Comparison of ENCODE assay signal across 17 mouse cellular contexts in the genomic region with DNA sequence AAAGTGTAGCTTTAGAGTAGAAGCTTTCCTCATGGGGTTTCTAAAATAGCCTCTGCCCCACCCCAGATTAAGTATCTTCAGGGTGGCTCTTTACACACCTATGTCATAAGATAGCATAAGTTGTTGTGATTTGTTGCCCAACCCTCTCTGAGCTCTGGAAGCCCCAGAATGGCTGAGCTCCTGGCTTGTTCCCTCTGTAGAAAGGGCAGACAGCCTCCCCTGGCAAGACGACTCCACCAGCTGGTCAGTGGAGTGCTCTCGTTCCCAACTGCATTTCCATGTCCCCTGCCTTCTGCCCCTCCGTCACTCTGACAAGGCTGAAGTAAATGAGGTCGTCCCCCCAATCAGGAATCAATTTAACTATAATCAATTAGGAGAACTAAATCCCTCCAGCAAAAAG.
"Had no signal": no experiment of that assay in that cellular context is flagged by ENCODE, and none has a peak within 500 bp of the region (broad histone marks: within the 10 kb centered on the region; RNA-seq: fewer than 3 reads in every experiment).

No protein-coding gene starts in this region.

- H3K4me2 ChIP-seq: limb, embryonic 15.5 days; liver, embryonic 12.5 days; lung, embryonic 15.5 days; midbrain, embryonic 12.5 days; neural tube, embryonic 13.5 days; stomach, embryonic 15.5 days had no signal

- H3K36me3 ChIP-seq: lung, embryonic 15.5 days; midbrain, embryonic 12.5 days; neural tube, embryonic 13.5 days; stomach, embryonic 15.5 days had no signal

- H3K4me1 ChIP-seq: liver, embryonic 12.5 days; lung, embryonic 15.5 days; megakaryocyte, embryonic 14.5 days; stomach, embryonic 15.5 days had no signal

- H3K4me3 ChIP-seq: limb, embryonic 15.5 days; liver, embryonic 12.5 days; lung, embryonic 15.5 days; megakaryocyte, embryonic 14.5 days; midbrain, embryonic 12.5 days; neural tube, embryonic 13.5 days; stomach, embryonic 15.5 days had no signal

- H3K27ac ChIP-seq: kidney, postnatal 0 days; limb, embryonic 15.5 days; liver, embryonic 12.5 days; lung, embryonic 15.5 days; macrophage; midbrain, embryonic 12.5 days; neural tube, embryonic 13.5 days; stomach, embryonic 15.5 days had no signal

- DNase-seq: kidney, postnatal 36 days; layer of hippocampus, adult 9-11 months; layer of hippocampus, postnatal 36 days; lung, postnatal 14 days; retina, postnatal 1 day; right cerebral cortex, postnatal 4 days; thymus, postnatal 4 days had no signal

- H3K9me3 ChIP-seq: limb, embryonic 15.5 days; liver, embryonic 12.5 days; lung, embryonic 15.5 days; megakaryocyte, embryonic 14.5 days; midbrain, embryonic 12.5 days; neural tube, embryonic 13.5 days; stomach, embryonic 15.5 days had no signal

- H3K9ac ChIP-seq: limb, embryonic 15.5 days; liver, embryonic 12.5 days; lung, embryonic 15.5 days; midbrain, embryonic 12.5 days; neural tube, embryonic 13.5 days; stomach, embryonic 15.5 days had no signal

- H3K27me3 ChIP-seq: liver, embryonic 12.5 days; lung, embryonic 15.5 days; midbrain, embryonic 12.5 days; stomach, embryonic 15.5 days had no signal

- ATAC-seq: liver, embryonic 12.5 days; midbrain, embryonic 16.5 days had no signal
